Mouse (Mus musculus): ENCODE data around the gene Gm19426.

DNA sequence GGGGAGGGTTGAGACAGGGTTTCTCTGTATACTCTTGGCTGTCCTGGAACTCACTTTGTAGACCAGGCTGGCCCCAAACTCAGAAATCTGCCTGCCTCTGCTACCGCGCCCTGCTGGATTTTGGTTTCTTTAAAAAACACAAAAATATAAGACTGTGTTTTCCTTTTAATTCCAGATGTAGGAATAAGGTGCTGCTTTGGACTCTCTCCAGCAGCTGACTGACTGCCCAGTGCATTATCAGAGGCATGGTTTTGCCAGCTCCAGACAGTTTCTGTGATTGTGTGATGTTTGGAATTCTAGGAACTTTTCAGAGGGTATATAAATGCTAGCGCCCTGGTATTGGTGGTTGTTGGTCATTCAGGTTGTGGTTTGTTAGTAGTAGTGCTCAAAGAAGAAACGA lies 26.1 kb downstream of the Gm19426 start:
- TF ChIP-seq CTCF (conservative IDR thresholded peaks at IDR 0.05 in 1 of 2, IDR thresholded peaks at IDR 0.05 in 1 of 2; ENCODE audit: low read depth in 2 of 2, low read length in 2 of 2), result no peak
- no peak for TF ChIP-seq NELFE (IDR thresholded peaks at IDR 0.05; ENCODE audit: low read depth, low read length)
- TF ChIP-seq USF1 (IDR thresholded peaks at IDR 0.05; ENCODE audit: low read depth, low read length), result no peak
- no peak for TF ChIP-seq EP300 (IDR thresholded peaks at IDR 0.05; ENCODE audit: low read length)
- TF ChIP-seq POLR2A (IDR thresholded peaks at IDR 0.05; ENCODE audit: low read depth, low read length), result no peak
- no peak for TF ChIP-seq POLR2AphosphoS2 (IDR thresholded peaks at IDR 0.05; ENCODE audit: low read depth, low read length)
- no peak for TF ChIP-seq KAT2A (IDR thresholded peaks at IDR 0.05; ENCODE audit: insufficient replicate concordance, low read length)
- TF ChIP-seq CHD2 (IDR thresholded peaks at IDR 0.05; ENCODE audit: low read length), result no peak
- no peak for TF ChIP-seq MAFK (IDR thresholded peaks at IDR 0.05; ENCODE audit: insufficient replicate concordance, low read length)
